Mouse (Mus musculus) erythroblast, embryonic 14.5 days (primary cell): ENCODE data around the gene Mnd1.

Experiments
- GATA1 ChIP-seq: IDR thresholded peaks from 2 replicates; pipeline ENCODE4 v1.6.1; 2012; ENCODE audit warnings: low read length, inconsistent platforms, mixed read lengths
- TAL1 ChIP-seq: IDR thresholded peaks from 3 replicates; pipeline ENCODE4 v1.6.1; 2012; ENCODE audit warnings: low read length, inconsistent platforms, mixed read lengths

GRCm38 (mm10) chr3:84059261-84059660 lies 96.3 kb downstream of the Mnd1 start:
- TF ChIP-seq TAL1 (no peak), GATA1 (no peak)
